Mouse (Mus musculus): ENCODE measurements around the gene Fgfr2.

- no peak for TF ChIP-seq POLR2A (IDR thresholded peaks at IDR 0.05; ENCODE audit: control insufficient read depth, low read depth, low read length)
- TF ChIP-seq CTCF (IDR thresholded peaks at IDR 0.05; ENCODE audit: control insufficient read depth, insufficient read depth, insufficient replicate concordance, low read depth, low read length): no peak
Measured at GRCm38 (mm10) chr7:130545893-130546292, 2577.3 kb downstream of the Fgfr2 start.
